Mouse (Mus musculus) erythroblast, embryonic 14.5 days (primary cell): ENCODE measurements around the gene Nwd2.

ENCODE experiments used
- GATA1 ChIP-seq: IDR thresholded peaks from 2 replicates; pipeline ENCODE4 v1.6.1; 2012; ENCODE audit warnings: low read length, inconsistent platforms, mixed read lengths
- TAL1 ChIP-seq: IDR thresholded peaks from 3 replicates; pipeline ENCODE4 v1.6.1; 2012; ENCODE audit warnings: low read length, inconsistent platforms, mixed read lengths

DNA sequence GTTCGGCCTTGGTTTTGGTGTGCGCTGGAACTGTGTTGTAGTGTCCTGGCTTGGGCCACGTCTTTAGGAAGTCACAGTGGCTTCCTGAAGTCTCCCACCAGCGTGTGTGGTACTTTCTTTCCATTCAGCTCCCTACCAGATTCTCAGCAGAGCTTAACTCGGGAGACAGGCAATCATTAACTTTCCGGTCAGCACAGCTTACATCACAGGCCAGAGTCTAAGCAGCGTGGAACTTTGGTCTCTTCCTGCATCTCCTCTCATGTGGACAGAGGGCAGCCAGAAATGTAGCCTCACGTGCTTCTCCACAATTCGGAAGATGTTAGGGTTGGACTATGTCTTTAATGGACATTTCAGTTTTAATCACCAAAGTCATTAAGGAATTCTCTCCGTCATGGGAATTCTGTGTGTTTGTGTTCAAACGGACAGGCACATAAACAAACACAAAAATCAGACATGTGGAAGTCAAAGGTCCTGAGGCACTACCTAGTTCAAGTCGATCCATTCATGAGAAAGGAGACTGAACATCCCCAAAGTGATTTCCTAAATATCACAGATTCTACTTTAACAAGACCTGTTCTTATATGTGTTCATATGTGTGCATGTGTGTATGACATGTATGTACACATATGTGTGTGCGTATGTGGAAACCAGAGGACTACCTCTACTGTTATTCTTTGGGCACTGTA is 198.8 kb downstream of the Nwd2 start:
- TF ChIP-seq GATA1, result no peak
- no peak for TF ChIP-seq TAL1
